Mouse (Mus musculus): ENCODE measurements around the gene Smarcd2. TPM values are rescaled to one million over a fixed set of nuclear protein-coding genes. Genes with fewer than 3 reads are reported as not detected.

The Smarcd2 gene
- polyA plus RNA-seq, 2 experiments = 114 to 184 TPM

- Histone ChIP-seq H3K9ac (ENCODE audit: low read depth, low read length, severe bottlenecking) (peak within 1 kb of the TSS; percentile 91), H3K27ac (replicated peaks; ENCODE audit: low read depth, low read length) (peak within 1 kb of the TSS; percentile 94), H3K4me3 (replicated peaks; ENCODE audit: low read length) (peak within 1 kb of the TSS; percentile 76), H3K36me3 (ENCODE audit: control insufficient read depth, insufficient read depth, low read length) (peaks cover 22% of the 10 kb centered on the region), H3K4me2 (replicated peaks; ENCODE audit: low read depth, low read length, severe bottlenecking) (peak within 1 kb of the TSS; percentile 55), H3K4me1 (ENCODE audit: control insufficient read depth, insufficient read depth, low read length) (peaks cover 21% of the 10 kb centered on the region), H3K27me3 (ENCODE audit: control insufficient read depth, insufficient read depth, low read length) (no peaks in the 10 kb centered on the region), H3K9me3 (ENCODE audit: control insufficient read depth, low read length) (no peaks in the 10 kb centered on the region)
- DNase-seq (ENCODE audit: low spot score) (peak; percentile 99), ATAC-seq (ENCODE audit: low FRiP score, low read depth) (peak; percentile 96)
- 0 out of 2 replicates have a peak, but pooled peaks have one; percentile 50 for TF ChIP-seq POLR2A (IDR thresholded peaks at IDR 0.05; ENCODE audit: borderline replicate concordance, extremely low read depth, insufficient read depth, insufficient read length)
- under 1% methylated on average over 46 of the region's 46 CpGs for WGBS
Measured at GRCm38 (mm10) chr11:106215927-106216729, 56.6 kb downstream of the Smarcd2 start, which contains the start of gene Ccdc47. Gene Ccdc47, minus strand, starts transcription at chr11:106216344.

DNA sequence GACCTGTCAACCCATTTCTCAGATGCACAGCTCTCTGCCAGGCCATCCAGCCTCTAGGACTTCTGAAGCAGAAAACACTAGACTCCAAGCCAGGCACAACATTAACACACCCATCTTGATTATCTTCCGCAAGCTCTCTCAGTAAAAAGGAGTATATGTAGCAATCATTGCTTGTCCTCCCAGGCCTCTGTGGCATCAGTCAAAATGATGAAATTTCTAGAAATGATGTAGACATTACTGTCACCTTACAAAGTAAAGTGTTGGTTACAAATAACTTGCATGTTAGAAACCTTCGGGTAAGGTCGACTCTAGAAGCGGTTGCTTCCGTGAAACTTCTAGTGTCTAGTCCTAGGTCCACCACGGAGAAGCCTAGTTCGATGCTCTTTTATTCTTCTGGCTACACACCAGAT, 57.3 kb downstream of the Smarcd2 start:
- no peak for TF ChIP-seq POLR2A (IDR thresholded peaks at IDR 0.05; ENCODE audit: borderline replicate concordance, extremely low read depth, insufficient read depth, insufficient read length)
- Histone ChIP-seq H3K9me3 (ENCODE audit: control insufficient read depth, low read length) (no peaks in the 10 kb centered on the region), H3K4me2 (replicated peaks; ENCODE audit: low read depth, low read length, severe bottlenecking) (peak overlapping the region; percentile 55), H3K4me1 (ENCODE audit: control insufficient read depth, insufficient read depth, low read length) (peaks cover 21% of the 10 kb centered on the region), H3K27ac (replicated peaks; ENCODE audit: low read depth, low read length) (no peak overlapping the region), H3K36me3 (ENCODE audit: control insufficient read depth, insufficient read depth, low read length) (peaks cover 25% of the 10 kb centered on the region), H3K9ac (ENCODE audit: low read depth, low read length, severe bottlenecking) (peak overlapping the region; percentile 91), H3K27me3 (ENCODE audit: control insufficient read depth, insufficient read depth, low read length) (no peaks in the 10 kb centered on the region), H3K4me3 (replicated peaks; ENCODE audit: low read length) (peak overlapping the region; percentile 76)
- WGBS = 27% methylated on average over 7 of the region's 7 CpGs
- ATAC-seq (ENCODE audit: low FRiP score, low read depth) = no peak
- DNase-seq (ENCODE audit: low spot score) = no peak

GRCm38 (mm10) chr11:106214856-106215255, 57.9 kb downstream of the Smarcd2 start:
- Histone ChIP-seq H3K27ac (replicated peaks; ENCODE audit: low read depth, low read length) (no peak overlapping the region), H3K36me3 (ENCODE audit: control insufficient read depth, insufficient read depth, low read length) (peaks cover 31% of the 10 kb centered on the region), H3K4me3 (replicated peaks; ENCODE audit: low read length) (peak overlapping the region; percentile 76), H3K9ac (ENCODE audit: low read depth, low read length, severe bottlenecking) (peak overlapping the region; percentile 91; the same call in 1 of the 2 replicates), H3K4me2 (replicated peaks; ENCODE audit: low read depth, low read length, severe bottlenecking) (peak overlapping the region; percentile 55; the same call in 1 of the 2 replicates), H3K27me3 (ENCODE audit: control insufficient read depth, insufficient read depth, low read length) (no peaks in the 10 kb centered on the region), H3K4me1 (ENCODE audit: control insufficient read depth, insufficient read depth, low read length) (peaks cover 21% of the 10 kb centered on the region), H3K9me3 (ENCODE audit: control insufficient read depth, low read length) (no peaks in the 10 kb centered on the region)
- ATAC-seq (ENCODE audit: low FRiP score, low read depth) (no peak), DNase-seq (ENCODE audit: low spot score) (no peak)
- TF ChIP-seq POLR2A (IDR thresholded peaks at IDR 0.05; ENCODE audit: borderline replicate concordance, extremely low read depth, insufficient read depth, insufficient read length) = no peak
- 80% methylated on average over 5 of the region's 5 CpGs for WGBS

Other genes starting within 250 kb of the Smarcd2 start
- gene Dcaf7, start 236.1 kb downstream of the Smarcd2 start, polyA plus RNA-seq (2012; rRNA removed) = 63.0 and 75.6 TPM in 2 replicates
- gene Dcaf7, start 236.1 kb downstream of the Smarcd2 start, polyA plus RNA-seq (2014; fragmentation: Nextera tagmentation; extraction: Ambion mirVana) = 63.3 and 71.6 TPM in 2 replicates
- gene Taco1, start 206.9 kb downstream of the Smarcd2 start, polyA plus RNA-seq (2012; rRNA removed) = 14.5 and 15.1 TPM in 2 replicates
- gene Taco1, start 206.9 kb downstream of the Smarcd2 start, polyA plus RNA-seq (2014; fragmentation: Nextera tagmentation; extraction: Ambion mirVana) = 7.4 and 7.8 TPM in 2 replicates
- gene Map3k3, start 188.4 kb downstream of the Smarcd2 start, polyA plus RNA-seq (2012; rRNA removed) = 48.5 and 54.5 TPM in 2 replicates
- 33.3 and 37.5 TPM in 2 replicates for gene Map3k3, start 188.4 kb downstream of the Smarcd2 start, polyA plus RNA-seq (2014; fragmentation: Nextera tagmentation; extraction: Ambion mirVana)
- not detected in 2 replicates for gene Gm10840, start 112.1 kb downstream of the Smarcd2 start, polyA plus RNA-seq (2012; rRNA removed)
- gene Gm10840, start 112.1 kb downstream of the Smarcd2 start, polyA plus RNA-seq (2014; fragmentation: Nextera tagmentation; extraction: Ambion mirVana) = not detected in 2 replicates
- 148 and 169 TPM in 2 replicates for gene Limd2, start 112.1 kb downstream of the Smarcd2 start, polyA plus RNA-seq (2012; rRNA removed)
- gene Limd2, start 112.1 kb downstream of the Smarcd2 start, polyA plus RNA-seq (2014; fragmentation: Nextera tagmentation; extraction: Ambion mirVana) = 237 and 260 TPM in 2 replicates
- gene Strada, start 70.8 kb downstream of the Smarcd2 start, polyA plus RNA-seq (2012; rRNA removed) = 46.8 and 62.2 TPM in 2 replicates
- 24.0 and 28.5 TPM in 2 replicates for gene Strada, start 70.8 kb downstream of the Smarcd2 start, polyA plus RNA-seq (2014; fragmentation: Nextera tagmentation; extraction: Ambion mirVana)
- 43.6 and 48.8 TPM in 2 replicates for gene Ccdc47, start 56.6 kb downstream of the Smarcd2 start, polyA plus RNA-seq (2012; rRNA removed)
- gene Ccdc47, start 56.6 kb downstream of the Smarcd2 start, polyA plus RNA-seq (2014; fragmentation: Nextera tagmentation; extraction: Ambion mirVana) = 63.7 and 66.1 TPM in 2 replicates
- gene Ddx42, start 56.0 kb downstream of the Smarcd2 start, polyA plus RNA-seq (2012; rRNA removed) = 35.3 and 50.4 TPM in 2 replicates
- 63.9 and 73.3 TPM in 2 replicates for gene Ddx42, start 56.0 kb downstream of the Smarcd2 start, polyA plus RNA-seq (2014; fragmentation: Nextera tagmentation; extraction: Ambion mirVana)
- gene Ftsj3, start 16.9 kb downstream of the Smarcd2 start, polyA plus RNA-seq (2012; rRNA removed) = 36.4 and 43.8 TPM in 2 replicates
- 54.6 and 55.8 TPM in 2 replicates for gene Ftsj3, start 16.9 kb downstream of the Smarcd2 start, polyA plus RNA-seq (2014; fragmentation: Nextera tagmentation; extraction: Ambion mirVana)
- 123 and 186 TPM in 2 replicates for gene Psmc5, start 16.8 kb downstream of the Smarcd2 start, polyA plus RNA-seq (2012; rRNA removed)
- 244 and 253 TPM in 2 replicates for gene Psmc5, start 16.8 kb downstream of the Smarcd2 start, polyA plus RNA-seq (2014; fragmentation: Nextera tagmentation; extraction: Ambion mirVana)
- gene Tcam1, start 3.7 kb upstream of the Smarcd2 start, polyA plus RNA-seq (2012; rRNA removed) = 0.78 and 1.0 TPM in 2 replicates
- 0.22 and 0.66 TPM in 2 replicates for gene Tcam1, start 3.7 kb upstream of the Smarcd2 start, polyA plus RNA-seq (2014; fragmentation: Nextera tagmentation; extraction: Ambion mirVana)
- not detected in 2 replicates for gene Gh, start 28.9 kb upstream of the Smarcd2 start, polyA plus RNA-seq (2012; rRNA removed)
- gene Gh, start 28.9 kb upstream of the Smarcd2 start, polyA plus RNA-seq (2014; fragmentation: Nextera tagmentation; extraction: Ambion mirVana) = not detected in 2 replicates
- 2.6 and 2.7 TPM in 2 replicates for gene Cd79b, start 41.8 kb upstream of the Smarcd2 start, polyA plus RNA-seq (2012; rRNA removed)
- 3.0 and 5.0 TPM in 2 replicates for gene Cd79b, start 41.8 kb upstream of the Smarcd2 start, polyA plus RNA-seq (2014; fragmentation: Nextera tagmentation; extraction: Ambion mirVana)
- 2.0 and 2.5 TPM in 2 replicates for gene Scn4a, start 80.3 kb upstream of the Smarcd2 start, polyA plus RNA-seq (2012; rRNA removed)
- 0.15 and 0.30 TPM in 2 replicates for gene Scn4a, start 80.3 kb upstream of the Smarcd2 start, polyA plus RNA-seq (2014; fragmentation: Nextera tagmentation; extraction: Ambion mirVana)
- 1.1 TPM in 2 replicates for gene Prr29, start 92.5 kb upstream of the Smarcd2 start, polyA plus RNA-seq (2012; rRNA removed)
- gene Prr29, start 92.5 kb upstream of the Smarcd2 start, polyA plus RNA-seq (2014; fragmentation: Nextera tagmentation; extraction: Ambion mirVana) = 0.59 TPM in 1 of 2 replicates, not detected in the other
- gene Icam2, start 115.1 kb upstream of the Smarcd2 start, polyA plus RNA-seq (2012; rRNA removed) = 32.8 and 34.5 TPM in 2 replicates
- gene Icam2, start 115.1 kb upstream of the Smarcd2 start, polyA plus RNA-seq (2014; fragmentation: Nextera tagmentation; extraction: Ambion mirVana) = 42.9 and 46.4 TPM in 2 replicates
- 12.5 and 15.1 TPM in 2 replicates for gene Ern1, start 214.9 kb upstream of the Smarcd2 start, polyA plus RNA-seq (2012; rRNA removed)
- gene Ern1, start 214.9 kb upstream of the Smarcd2 start, polyA plus RNA-seq (2014; fragmentation: Nextera tagmentation; extraction: Ambion mirVana) = 6.4 and 7.8 TPM in 2 replicates

All from limb, embryonic 14.5 days (tissue).